28 mouse cellular contexts compared by ENCODE assay signal in genomic region chr10:121582287-121582686, GRCm38 (mm10). TPM values are rescaled to one million over a fixed set of nuclear protein-coding genes. Genes with fewer than 3 reads are reported as not detected.
"Had no signal": no experiment of that assay in that cellular context is flagged by ENCODE, and none has a peak within 500 bp of the region (broad histone marks: within the 10 kb centered on the region; RNA-seq: fewer than 3 reads in every experiment).

No protein-coding gene starts in this region.

- H3K27ac ChIP-seq: heart, embryonic 10.5 days; heart, embryonic 13.5 days; heart, embryonic 15.5 days; hindbrain, embryonic 13.5 days; hindbrain, embryonic 15.5 days; hindbrain, postnatal 0 days; left cerebral cortex, adult 2 months; limb, embryonic 10.5 days; limb, embryonic 12.5 days had no signal

- DNase-seq: gastrocnemius, postnatal 14 days; gastrocnemius, postnatal 36 days; heart, adult 18-20 months; heart, postnatal 14 days; heart, postnatal 36 days; kidney, adult 11 months; kidney, adult 9 months; kidney, postnatal 14 days; kidney, postnatal 36 days; layer of hippocampus, adult 9-11 months; liver had no signal

- ATAC-seq: hindbrain, postnatal 0 days; intestine, embryonic 16.5 days had no signal

- H3K9ac ChIP-seq: heart, embryonic 13.5 days; heart, embryonic 15.5 days; hindbrain, embryonic 13.5 days; hindbrain, embryonic 15.5 days; limb, embryonic 12.5 days had no signal

- H3K9me3 ChIP-seq: heart, embryonic 10.5 days; heart, embryonic 13.5 days; heart, embryonic 15.5 days; hindbrain, embryonic 13.5 days; hindbrain, embryonic 15.5 days; limb, embryonic 10.5 days; limb, embryonic 12.5 days had no signal

- H3K4me3 ChIP-seq: heart, embryonic 10.5 days; heart, embryonic 13.5 days; heart, embryonic 15.5 days; hindbrain, embryonic 13.5 days; hindbrain, embryonic 15.5 days; left cerebral cortex, adult 2 months; limb, embryonic 10.5 days; limb, embryonic 12.5 days had no signal

- H3K27me3 ChIP-seq: heart, embryonic 13.5 days; heart, embryonic 15.5 days; hindbrain, embryonic 13.5 days; hindbrain, embryonic 15.5 days; limb, embryonic 12.5 days had no signal

- H3K4me2 ChIP-seq: heart, embryonic 13.5 days; heart, embryonic 15.5 days; hindbrain, embryonic 13.5 days; hindbrain, embryonic 15.5 days; limb, embryonic 12.5 days; liver, embryonic 11.5 days had no signal

RNA-seq across cellular contexts. Expression of gene D930020B18Rik, which starts 59.1 kb away (rescaled TPM):
- total RNA-seq: gastrocnemius, adult 18-20 months; gastrocnemius, adult 8-10 months; gastrocnemius, postnatal 14 days; gastrocnemius, postnatal 36 days; heart, adult 18-20 months; heart, adult 8-10 months; heart, postnatal 14 days; heart, postnatal 36 days; hematopoietic stem cell, adult 5-6 weeks had no signal
- polyA plus RNA-seq: gonadal fat pad, adult 2 months; heart, embryonic 13.5 days; heart, postnatal 0 days; liver, embryonic 11.5 days had no signal
